9 mouse cellular contexts compared by ENCODE assay signal in the genomic region with DNA sequence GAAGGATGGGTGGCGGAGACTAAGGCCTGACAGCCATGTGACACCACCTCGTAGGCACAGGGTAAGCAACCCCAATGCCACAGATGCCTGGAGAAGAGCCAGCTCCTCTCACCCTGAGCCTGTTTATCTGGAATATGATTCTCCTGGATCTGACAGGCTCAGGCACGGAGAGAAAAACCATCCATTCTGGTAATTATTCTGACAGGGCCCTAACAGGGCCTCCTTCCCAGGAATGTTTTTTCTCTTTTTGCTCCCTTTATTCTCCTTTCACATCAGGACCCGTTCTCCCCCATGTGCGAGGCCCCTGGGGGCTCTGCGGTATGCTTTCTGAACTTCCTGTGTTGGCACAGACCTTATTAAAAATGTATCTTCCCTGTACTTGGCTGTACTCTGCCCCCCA.
DNase-seq lines count a peak whose midpoint lies in the region; ATAC-seq lines count a peak whose summit lies in the region.
"Had no signal": no experiment of that assay in that cellular context is flagged by ENCODE, and none has a peak within 500 bp of the region (broad histone marks: within the 10 kb centered on the region; RNA-seq: fewer than 3 reads in every experiment).

No protein-coding gene starts in this region.

- peak overlapping the region; percentile 61 for H3K27ac ChIP-seq in kidney, embryonic 15.5 days
- peak overlapping the region; percentile 58 for H3K27ac ChIP-seq in embryonic facial prominence, embryonic 15.5 days (replicated peaks)
- H3K27ac ChIP-seq: liver, embryonic 14.5 days had no signal

- peak; percentile 79 for ATAC-seq in kidney, embryonic 15.5 days (replicated peaks; ENCODE audit: low FRiP score)
- ATAC-seq in embryonic facial prominence, embryonic 15.5 days (ENCODE audit: insufficient number of reproducible peaks, low FRiP score, low TSS enrichment, low read depth): peak; percentile 39; the same call in 1 of the 2 replicates

- DNase-seq in kidney, postnatal 36 days: no peak
- DNase-seq in embryo, embryonic 11 days: peak; percentile 32
- DNase-seq in mesoderm, embryonic 11.5 days (ENCODE audit: low read depth, low spot score): peak; percentile 40
- no peak for DNase-seq in urinary bladder, postnatal 10 days (ENCODE audit: low spot score)
- no peak for DNase-seq in ovary, postnatal 10 days (ENCODE audit: low spot score)
- DNase-seq: kidney, adult 2 months had no signal

- no peaks in the 10 kb centered on the region for H3K27me3 ChIP-seq in kidney, embryonic 15.5 days
- no peaks in the 10 kb centered on the region for H3K27me3 ChIP-seq in embryonic facial prominence, embryonic 15.5 days

- H3K36me3 ChIP-seq in kidney, embryonic 15.5 days: no peaks in the 10 kb centered on the region
- H3K36me3 ChIP-seq in embryonic facial prominence, embryonic 15.5 days: no peaks in the 10 kb centered on the region

- H3K4me2 ChIP-seq in kidney, embryonic 15.5 days: no peak overlapping the region
- no peak overlapping the region for H3K4me2 ChIP-seq in embryonic facial prominence, embryonic 15.5 days (replicated peaks)

- H3K9ac ChIP-seq in kidney, embryonic 15.5 days: no peak overlapping the region
- no peak overlapping the region for H3K9ac ChIP-seq in embryonic facial prominence, embryonic 15.5 days
- H3K9ac ChIP-seq: liver, embryonic 14.5 days had no signal

- WGBS in kidney, embryonic 15.5 days: 24% methylated on average over 6 of the region's 6 CpGs
- WGBS in embryonic facial prominence, embryonic 15.5 days: 13% methylated on average over 6 of the region's 6 CpGs

- no peak overlapping the region for H3K4me3 ChIP-seq in kidney, embryonic 15.5 days (replicated peaks)
- H3K4me3 ChIP-seq in embryonic facial prominence, embryonic 15.5 days (replicated peaks): no peak overlapping the region

- H3K9me3 ChIP-seq in kidney, embryonic 15.5 days (replicated peaks): no peaks in the 10 kb centered on the region
- H3K9me3 ChIP-seq in embryonic facial prominence, embryonic 15.5 days (replicated peaks): no peaks in the 10 kb centered on the region

- H3K4me1 ChIP-seq in kidney, embryonic 15.5 days: peaks cover 22% of the 10 kb centered on the region
- peaks cover 31% of the 10 kb centered on the region for H3K4me1 ChIP-seq in embryonic facial prominence, embryonic 15.5 days

Comparison
In these comparisons a context has a peak if more than half of its experiments do, and no peak if none do; other contexts are left out.
1. DNase-seq: peak in embryo, embryonic 11 days (single experiment) and mesoderm, embryonic 11.5 days (single experiment); none in kidney, postnatal 36 days (0 of 2), urinary bladder, postnatal 10 days (single experiment) and ovary, postnatal 10 days (single experiment).